Mouse (Mus musculus) CH12.LX (cell line): Measurements from ENCODE around the gene Tmub1. TPM values are rescaled to one million over a fixed set of nuclear protein-coding genes. Genes with fewer than 3 reads are reported as not detected.

Experiments
- DNase-seq: peaks from one replicate; pipeline ENCODE4 v3.0.0-alpha.2; 2013; ENCODE audit errors: extremely low read depth
- H3K27ac ChIP-seq: 2 replicates; pipeline ENCODE4 v1.5.1; 2012; ENCODE audit warnings: low read depth, mild to moderate bottlenecking, control low read depth, moderate library complexity; ENCODE audit not compliant: insufficient read depth
- H3K27me3 ChIP-seq: replicated peaks from 2 replicates; pipeline ENCODE3; 2012; ENCODE audit warnings: inconsistent platforms
- H3K36me3 ChIP-seq, 2 experiments: replicated peaks in 1 of 2; 2 replicates each; pipeline versions ENCODE3 to v1.6.1; 2012; ENCODE audit warnings: inconsistent platforms in 1 of 2, low read length in 1 of 2, mild to moderate bottlenecking in 1 of 2, mixed read lengths in 1 of 2, moderate library complexity in 1 of 2; ENCODE audit not compliant: control insufficient read depth in 1 of 2, insufficient read depth in 1 of 2
- H3K4me1 ChIP-seq, 2 experiments: 2 replicates each; pipeline ENCODE4 v1.6.1; 2012; ENCODE audit warnings: inconsistent platforms in 1 of 2, moderate library complexity in 1 of 2; ENCODE audit not compliant: insufficient read depth in 2 of 2, control insufficient read depth in 1 of 2
- H3K4me2 ChIP-seq: 2 replicates; pipeline ENCODE4 v1.6.1; 2012; ENCODE audit warnings: low read depth, mild to moderate bottlenecking, control low read depth; ENCODE audit not compliant: poor library complexity, insufficient read depth, severe bottlenecking
- H3K4me3 ChIP-seq, 3 experiments: fragments of 150-350 bp in 1 of 3; sonication (generic) in 1 of 3; replicated peaks in 1 of 3; 2 replicates each; pipeline versions ENCODE3 to v1.5.1; 2011 to 2012; ENCODE audit warnings: low read depth in 2 of 3, low read length in 2 of 3, mild to moderate bottlenecking in 2 of 3, moderate library complexity in 2 of 3, control low read depth in 1 of 3, improper control_type of control experiment in 1 of 3, inconsistent platforms in 1 of 3, mixed read lengths in 1 of 3; ENCODE audit not compliant: poor library complexity in 1 of 3
- H3K79me2 ChIP-seq: replicated peaks from 2 replicates; pipeline ENCODE4 v1.6.1; 2012; ENCODE audit warnings: mild to moderate bottlenecking, moderate library complexity; ENCODE audit not compliant: control insufficient read depth, poor library complexity, insufficient read depth, severe bottlenecking; ENCODE audit errors: extremely low read depth
- H3K9ac ChIP-seq: 2 replicates; pipeline ENCODE4 v1.6.1; 2012; ENCODE audit warnings: low read depth, mild to moderate bottlenecking, control low read depth, moderate library complexity; ENCODE audit not compliant: insufficient read depth
- H3K9me3 ChIP-seq: replicated peaks from 2 replicates; pipeline ENCODE3; 2012; ENCODE audit warnings: low read length, inconsistent platforms, mixed read lengths
- BHLHE40 ChIP-seq: IDR thresholded peaks from 2 replicates; pipeline ENCODE4 v1.6.1; 2011; ENCODE audit warnings: mild to moderate bottlenecking, low read depth, low read length, improper control_type of control experiment
- CHD1 ChIP-seq: IDR thresholded peaks from 2 replicates; pipeline ENCODE4 v1.6.1; 2012; ENCODE audit warnings: low read depth, low read length, improper control_type of control experiment, inconsistent platforms
- CHD2 ChIP-seq: IDR thresholded peaks from 2 replicates; pipeline ENCODE4 v1.6.1; 2011; ENCODE audit warnings: low read length, improper control_type of control experiment
- CTCF ChIP-seq, 2 experiments: IDR thresholded peaks in 1 of 2; conservative IDR thresholded peaks in 1 of 2; 2 replicates each; pipeline ENCODE4 v1.5.1; 2011 to 2012; ENCODE audit warnings: low read depth in 2 of 2, low read length in 2 of 2, improper control_type of control experiment in 1 of 2, inconsistent platforms in 1 of 2, mild to moderate bottlenecking in 1 of 2, moderate library complexity in 1 of 2
- E2F4 ChIP-seq: IDR thresholded peaks from 2 replicates; pipeline ENCODE4 v1.6.1; 2011; ENCODE audit warnings: low read depth, low read length, improper control_type of control experiment; ENCODE audit not compliant: insufficient replicate concordance
- GABPA ChIP-seq: IDR thresholded peaks from 2 replicates; pipeline ENCODE4 v1.6.1; 2012; ENCODE audit warnings: low read depth, low read length, improper control_type of control experiment, inconsistent platforms; ENCODE audit not compliant: insufficient replicate concordance
- HCFC1 ChIP-seq: IDR thresholded peaks from 2 replicates; pipeline ENCODE4 v1.6.1; 2012; ENCODE audit warnings: low read depth, mild to moderate bottlenecking, inconsistent platforms, low read length, improper control_type of control experiment
- JUN ChIP-seq: IDR thresholded peaks from 2 replicates; pipeline ENCODE4 v1.6.1; 2011; ENCODE audit warnings: low read depth, mild to moderate bottlenecking, low read length, improper control_type of control experiment, moderate library complexity; ENCODE audit not compliant: insufficient read depth
- JUND ChIP-seq: conservative IDR thresholded peaks from 2 replicates; pipeline ENCODE4 v1.6.1; 2011; ENCODE audit warnings: low read depth, low read length, improper control_type of control experiment
- KAT2A ChIP-seq: IDR thresholded peaks from 2 replicates; pipeline ENCODE4 v1.6.1; 2012; ENCODE audit warnings: low read length, improper control_type of control experiment, inconsistent platforms; ENCODE audit not compliant: insufficient replicate concordance
- MXI1 ChIP-seq: IDR thresholded peaks from 2 replicates; pipeline ENCODE4 v1.6.1; 2011; ENCODE audit warnings: mild to moderate bottlenecking, low read depth, low read length, improper control_type of control experiment
- NELFE ChIP-seq: IDR thresholded peaks from 2 replicates; pipeline ENCODE4 v1.6.1; 2011; ENCODE audit warnings: low read depth, low read length, improper control_type of control experiment
- PAX5 ChIP-seq: IDR thresholded peaks from 2 replicates; pipeline ENCODE4 v1.6.1; 2012; ENCODE audit warnings: low read length, inconsistent platforms, mixed read lengths
- POLR2A ChIP-seq: IDR thresholded peaks from 2 replicates; pipeline ENCODE4 v1.6.1; 2011; ENCODE audit warnings: low read depth, mild to moderate bottlenecking, improper control_type of control experiment, low read length
- POLR2AphosphoS2 ChIP-seq: IDR thresholded peaks from 2 replicates; pipeline ENCODE4 v1.6.1; 2011; ENCODE audit warnings: low read depth, low read length, improper control_type of control experiment
- RAD21 ChIP-seq: IDR thresholded peaks from 2 replicates; pipeline ENCODE4 v1.6.1; 2011; ENCODE audit warnings: low read depth, mild to moderate bottlenecking, low read length, improper control_type of control experiment, moderate library complexity
- RCOR1 ChIP-seq: conservative IDR thresholded peaks from 2 replicates; pipeline ENCODE4 v1.6.1; 2012; ENCODE audit warnings: low read depth, mild to moderate bottlenecking, inconsistent platforms, low read length, improper control_type of control experiment
- SIN3A ChIP-seq: IDR thresholded peaks from 2 replicates; pipeline ENCODE4 v1.6.1; 2012; ENCODE audit warnings: low read length, improper control_type of control experiment, inconsistent platforms
- SMC3 ChIP-seq: IDR thresholded peaks from 2 replicates; pipeline ENCODE4 v1.6.1; 2011; ENCODE audit warnings: low read depth, low read length, improper control_type of control experiment
- USF1 ChIP-seq: IDR thresholded peaks from 2 replicates; pipeline ENCODE4 v1.6.1; 2014; ENCODE audit warnings: low read depth, mild to moderate bottlenecking, inconsistent platforms, low read length, improper control_type of control experiment
- ZC3H11A ChIP-seq: IDR thresholded peaks from 2 replicates; pipeline ENCODE4 v1.6.1; 2012; ENCODE audit warnings: low read depth, mild to moderate bottlenecking, inconsistent platforms, low read length, improper control_type of control experiment
- ZKSCAN1 ChIP-seq: IDR thresholded peaks from 2 replicates; pipeline ENCODE4 v1.6.1; 2012; ENCODE audit warnings: low read depth, inconsistent platforms, low read length, improper control_type of control experiment, borderline replicate concordance
- ZMIZ1 ChIP-seq: IDR thresholded peaks from 2 replicates; pipeline ENCODE4 v1.6.1; 2012; ENCODE audit warnings: low read depth, mild to moderate bottlenecking, inconsistent platforms, low read length, improper control_type of control experiment
- dilution Hi-C: fragments of 300-500 bp; cut with MboI; formaldehyde crosslinking; loops from 2 replicates; pipeline ENCODE4 v1.14.3; 2020; ENCODE audit warnings: low sequenced_read_pairs; ENCODE audit not compliant: extremely low pct_unique_long_range_greater_than_20kb, extremely low pct_ligation_motif_present
- in situ Hi-C: fragments of 300-500 bp; cut with MboI; formaldehyde crosslinking; loops from 3 replicates; pipeline ENCODE4 v1.14.3; 2019; ENCODE audit warnings: low sequenced_read_pairs, low pct_ligation_motif_present, low pct_unique_long_range_greater_than_20kb, mixed read lengths
- polyA plus RNA-seq: library from polyadenylated mRNA; unstranded; fragments of >175 nt; gene quantifications from 2 replicates; pipeline ENCODE4 v1.2.1, GENCODE M21; 2012; ENCODE audit warnings: low read depth; ENCODE audit not compliant: insufficient read length
- total RNA-seq, 2 experiments: library from RNA; depleted of rRNA; stranded (reverse); fragments of 300-350 nt in 1 of 2; fragments of >200 nt in 1 of 2; gene quantifications; 2 replicates each; pipeline ENCODE4 v1.2.3; 2012 to 2014

Gene Tmub1
- total and polyA plus RNA-seq, 3 experiments, result 6.1 to 13.1 (median 11.2) TPM

DNA sequence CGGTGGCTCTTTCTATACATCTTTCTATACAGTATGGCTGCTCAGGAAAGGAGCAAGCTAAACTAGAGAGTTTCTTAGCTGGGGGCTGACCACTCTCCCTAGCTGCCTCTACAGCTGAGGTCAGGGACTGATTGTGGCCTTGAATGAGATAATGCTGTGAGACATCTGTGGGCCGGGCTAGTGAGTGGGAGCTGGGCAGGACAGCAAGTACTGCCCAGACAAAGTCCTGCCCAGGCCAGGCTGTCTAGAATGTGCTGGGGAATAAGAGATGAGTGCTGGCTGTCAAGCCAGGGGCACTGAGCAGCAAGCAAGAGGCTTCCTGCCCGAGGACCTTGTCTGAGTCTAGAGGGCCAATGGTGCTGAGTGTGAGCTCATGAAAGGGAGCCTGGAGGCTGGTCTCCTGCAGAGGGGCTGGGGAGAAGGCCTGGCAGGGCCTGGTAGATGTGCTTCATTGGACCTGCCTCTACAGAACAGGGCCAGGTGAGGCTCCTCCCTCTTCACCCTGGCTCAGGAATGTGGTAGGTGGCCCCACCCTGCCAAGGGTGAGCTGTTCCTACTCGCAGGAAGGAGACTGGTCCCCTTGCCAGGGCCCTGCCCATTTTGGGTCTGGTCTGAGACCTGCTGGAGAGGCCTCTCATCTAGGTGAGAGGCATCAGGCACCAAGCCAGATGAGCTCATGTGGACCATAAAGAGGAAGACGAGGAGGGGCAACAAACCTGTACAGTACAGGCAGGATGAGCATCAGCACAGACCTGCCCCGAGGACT, 28.0 kb upstream of the Tmub1 start:
- Histone ChIP-seq H3K79me2 (no peaks in the 10 kb centered on the region; the same call in none of the 2 replicates), H3K9ac (no peak overlapping the region), H3K4me3 (no peak overlapping the region), H3K9me3 (no peaks in the 10 kb centered on the region), H3K4me1 (no peaks in the 10 kb centered on the region), H3K27me3 (no peaks in the 10 kb centered on the region), H3K4me2 (no peak overlapping the region), H3K27ac (no peak overlapping the region), H3K36me3 (peaks cover 49 to 93% of the 10 kb centered on the region in 2 experiments)
- DNase-seq, result no peak
- TF ChIP-seq HCFC1 (no peak), PAX5 (no peak), CHD2 (no peak), E2F4 (no peak), GABPA (no peak), BHLHE40 (no peak), RCOR1 (no peak), POLR2A (no peak), KAT2A (no peak), RAD21 (no peak), POLR2AphosphoS2 (no peak), CTCF (conservative IDR thresholded peaks at IDR 0.05 in 1 of 2, IDR thresholded peaks at IDR 0.05 in 1 of 2; ENCODE audit: low read depth in 2 of 2, low read length in 2 of 2) (no peak), ZMIZ1 (no peak), USF1 (no peak), ZKSCAN1 (no peak), ZC3H11A (no peak), MXI1 (no peak), NELFE (no peak), JUND (no peak)
- dilution Hi-C loops (no loop called here), in situ Hi-C loops (no loop called here)

- H3K4me2 ChIP-seq, result no peak overlapping the region
- no peaks in the 10 kb centered on the region; the same call in none of the 2 replicates for H3K79me2 ChIP-seq
- peaks cover 41 to 93% of the 10 kb centered on the region in 2 experiments for H3K36me3 ChIP-seq
- H3K27ac ChIP-seq, result no peak overlapping the region
- DNase-seq, result no peak
- H3K4me1 ChIP-seq, result no peaks in the 10 kb centered on the region
- no peak overlapping the region for H3K9ac ChIP-seq
- H3K4me3 ChIP-seq, result no peak overlapping the region
- H3K27me3 ChIP-seq, result no peaks in the 10 kb centered on the region
- dilution Hi-C loops (no loop called here), in situ Hi-C loops (no loop called here)
- H3K9me3 ChIP-seq, result no peaks in the 10 kb centered on the region
- TF ChIP-seq KAT2A, result no peak
- TF ChIP-seq JUN, result no peak
- no peak for TF ChIP-seq CHD2
- no peak for TF ChIP-seq SIN3A
- no peak for TF ChIP-seq SMC3
- TF ChIP-seq BHLHE40, result no peak
- no peak for TF ChIP-seq ZKSCAN1
- no peak for TF ChIP-seq POLR2AphosphoS2
- no peak for TF ChIP-seq PAX5
- TF ChIP-seq CHD1, result no peak
Observed at GRCm38 (mm10) chr5:24474723-24475261, 27.1 kb upstream of the Tmub1 start.
